Mouse (Mus musculus): ENCODE results near the gene Nrsn2.

DNA sequence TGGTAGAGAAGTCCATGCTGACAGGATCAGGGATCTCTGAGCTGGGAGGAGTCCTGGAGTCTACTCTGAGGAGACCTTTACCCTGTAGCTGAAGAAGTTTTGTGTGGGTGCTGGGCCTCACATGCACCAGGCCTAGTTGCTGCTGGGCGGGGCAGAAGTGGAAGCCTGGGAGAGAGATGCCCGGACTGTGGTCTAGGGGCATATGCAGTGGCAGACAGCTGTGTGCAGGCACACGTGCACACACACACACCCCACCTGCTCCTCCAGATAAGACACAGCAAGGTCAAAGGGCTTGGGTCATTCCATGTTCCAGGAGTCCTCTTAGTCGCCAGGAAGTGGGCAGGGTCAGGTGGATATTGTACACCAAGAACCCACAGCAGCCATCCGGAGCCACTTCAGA, 16.8 kb downstream of the Nrsn2 start:
- TF ChIP-seq CTCF (IDR thresholded peaks at IDR 0.05; ENCODE audit: low read depth, low read length) (no peak), POLR2A (IDR thresholded peaks at IDR 0.05; ENCODE audit: borderline replicate concordance, low read depth, low read length) (no peak)

Data from bone marrow macrophage, adult 2 months (primary cell).